Mouse (Mus musculus): ENCODE data around the gene Ascl1. TPM values are rescaled to one million over a fixed set of nuclear protein-coding genes. Genes with fewer than 3 reads are reported as not detected.

Gene Ascl1
- polyA plus RNA-seq, 1 experiment from 2014 or later, result 0.44 TPM

GRCm38 (mm10) chr10:87474971-87475370 is 18.5 kb downstream of the Ascl1 start:
- no peak for TF ChIP-seq CTCF (IDR thresholded peaks at IDR 0.05)
- no peak for TF ChIP-seq EP300 (IDR thresholded peaks at IDR 0.05)

GRCm38 (mm10) chr10:87473475-87474131 is 19.9 kb downstream of the Ascl1 start:
- Histone ChIP-seq H3K9ac (replicated peaks; ENCODE audit: low read depth) (no peak overlapping the region), H3K9me3 (ENCODE audit: low read length) (no peaks in the 10 kb centered on the region), H3K4me3 (ENCODE audit: low read depth, low read length) (no peak overlapping the region), H3K27me3 (replicated peaks; ENCODE audit: insufficient read depth, low read length) (no peaks in the 10 kb centered on the region), H3K4me1 (ENCODE audit: insufficient read depth, low read depth, low read length) (no peaks in the 10 kb centered on the region), H3K36me3 (ENCODE audit: insufficient read depth, low read length) (no peaks in the 10 kb centered on the region), H3K4me2 (replicated peaks; ENCODE audit: low read depth, low read length) (no peak overlapping the region), H3K27ac (ENCODE audit: low read length) (no peak overlapping the region)
- WGBS, result 64% methylated on average over 10 of the region's 10 CpGs
- DNase-seq (ENCODE audit: low spot score) (no peak), ATAC-seq (no peak)
- TF ChIP-seq CTCF (IDR thresholded peaks at IDR 0.05) (no peak), EP300 (IDR thresholded peaks at IDR 0.05) (no peak)

More at GRCm38 (mm10) chr10:87474971-87475370, 18.5 kb downstream of the Ascl1 start:
- ATAC-seq (no peak), DNase-seq (ENCODE audit: low spot score) (no peak)
- 86% methylated on average over 2 of the region's 2 CpGs for WGBS
- Histone ChIP-seq H3K27ac (ENCODE audit: low read length) (no peak overlapping the region), H3K4me1 (ENCODE audit: insufficient read depth, low read depth, low read length) (no peaks in the 10 kb centered on the region), H3K36me3 (ENCODE audit: insufficient read depth, low read length) (no peaks in the 10 kb centered on the region), H3K4me3 (ENCODE audit: low read depth, low read length) (no peak overlapping the region), H3K9ac (replicated peaks; ENCODE audit: low read depth) (no peak overlapping the region), H3K27me3 (replicated peaks; ENCODE audit: insufficient read depth, low read length) (no peaks in the 10 kb centered on the region), H3K4me2 (replicated peaks; ENCODE audit: low read depth, low read length) (no peak overlapping the region), H3K9me3 (ENCODE audit: low read length) (no peaks in the 10 kb centered on the region)

- Histone ChIP-seq H3K4me3 (ENCODE audit: low read depth, low read length) (no peak overlapping the region), H3K27ac (ENCODE audit: low read length) (no peak overlapping the region), H3K36me3 (ENCODE audit: insufficient read depth, low read length) (no peaks in the 10 kb centered on the region), H3K4me2 (replicated peaks; ENCODE audit: low read depth, low read length) (no peak overlapping the region), H3K27me3 (replicated peaks; ENCODE audit: insufficient read depth, low read length) (no peaks in the 10 kb centered on the region), H3K9me3 (ENCODE audit: low read length) (no peaks in the 10 kb centered on the region), H3K9ac (replicated peaks; ENCODE audit: low read depth) (no peak overlapping the region), H3K4me1 (ENCODE audit: insufficient read depth, low read depth, low read length) (no peaks in the 10 kb centered on the region)
- no peak for DNase-seq (ENCODE audit: low spot score)
- no peak for ATAC-seq
- no peak for TF ChIP-seq CTCF (IDR thresholded peaks at IDR 0.05)
- TF ChIP-seq EP300 (IDR thresholded peaks at IDR 0.05), result no peak
- 87% methylated on average over 3 of the region's 3 CpGs for WGBS
These were observed 42.7 kb downstream of the Ascl1 start for GRCm38 (mm10) chr10:87450777-87451176.

GRCm38 (mm10) chr10:87449368-87449767 is 44.1 kb downstream of the Ascl1 start:
- no peak overlapping the region for H3K4me2 ChIP-seq (replicated peaks; ENCODE audit: low read depth, low read length)
- no peaks in the 10 kb centered on the region for H3K4me1 ChIP-seq (ENCODE audit: insufficient read depth, low read depth, low read length)
- no peak overlapping the region for H3K9ac ChIP-seq (replicated peaks; ENCODE audit: low read depth)
- H3K36me3 ChIP-seq (ENCODE audit: insufficient read depth, low read length), result no peaks in the 10 kb centered on the region
- no peak overlapping the region for H3K27ac ChIP-seq (ENCODE audit: low read length)
- no peaks in the 10 kb centered on the region for H3K9me3 ChIP-seq (ENCODE audit: low read length)
- WGBS, result 76% methylated on average over 6 of the region's 6 CpGs
- no peak for TF ChIP-seq CTCF (IDR thresholded peaks at IDR 0.05)
- no peak for TF ChIP-seq EP300 (IDR thresholded peaks at IDR 0.05)
- no peak overlapping the region for H3K4me3 ChIP-seq (ENCODE audit: low read depth, low read length)
- no peaks in the 10 kb centered on the region for H3K27me3 ChIP-seq (replicated peaks; ENCODE audit: insufficient read depth, low read length)
- no peak for DNase-seq (ENCODE audit: low spot score)
- ATAC-seq, result no peak

- DNase-seq (ENCODE audit: low spot score) (no peak), ATAC-seq (no peak)
- no peak overlapping the region for H3K4me2 ChIP-seq (replicated peaks; ENCODE audit: low read depth, low read length)
- WGBS, result 59% methylated on average over 5 of the region's 5 CpGs
- no peaks in the 10 kb centered on the region for H3K36me3 ChIP-seq (ENCODE audit: insufficient read depth, low read length)
- no peaks in the 10 kb centered on the region for H3K9me3 ChIP-seq (ENCODE audit: low read length)
- H3K4me3 ChIP-seq (ENCODE audit: low read depth, low read length), result no peak overlapping the region
- H3K9ac ChIP-seq (replicated peaks; ENCODE audit: low read depth), result no peak overlapping the region
- H3K27me3 ChIP-seq (replicated peaks; ENCODE audit: insufficient read depth, low read length), result no peaks in the 10 kb centered on the region
- H3K27ac ChIP-seq (ENCODE audit: low read length), result no peak overlapping the region
- H3K4me1 ChIP-seq (ENCODE audit: insufficient read depth, low read depth, low read length), result no peaks in the 10 kb centered on the region
- TF ChIP-seq CTCF (IDR thresholded peaks at IDR 0.05), result no peak
- TF ChIP-seq EP300 (IDR thresholded peaks at IDR 0.05), result no peak
These were observed 45.2 kb downstream of the Ascl1 start for GRCm38 (mm10) chr10:87448257-87448656.

- no peaks in the 10 kb centered on the region for H3K36me3 ChIP-seq (ENCODE audit: insufficient read depth, low read length)
- no peak overlapping the region for H3K27ac ChIP-seq (ENCODE audit: low read length)
- DNase-seq (ENCODE audit: low spot score) (no peak), ATAC-seq (no peak)
- no peaks in the 10 kb centered on the region for H3K4me1 ChIP-seq (ENCODE audit: insufficient read depth, low read depth, low read length)
- no peak for TF ChIP-seq EP300 (IDR thresholded peaks at IDR 0.05)
- TF ChIP-seq CTCF (IDR thresholded peaks at IDR 0.05), result no peak
- H3K9ac ChIP-seq (replicated peaks; ENCODE audit: low read depth), result no peak overlapping the region
- no peaks in the 10 kb centered on the region for H3K9me3 ChIP-seq (ENCODE audit: low read length)
- no peak overlapping the region for H3K4me2 ChIP-seq (replicated peaks; ENCODE audit: low read depth, low read length)
- H3K27me3 ChIP-seq (replicated peaks; ENCODE audit: insufficient read depth, low read length), result no peaks in the 10 kb centered on the region
- no peak overlapping the region for H3K4me3 ChIP-seq (ENCODE audit: low read depth, low read length)
- WGBS, result 5% methylated on average over 9 of the region's 9 CpGs
These were observed 45.7 kb downstream of the Ascl1 start for GRCm38 (mm10) chr10:87447754-87448095.
